Mouse (Mus musculus) liver, adult 2 months (tissue): Measurements from ENCODE around the gene BC048403. TPM values are rescaled to one million over a fixed set of nuclear protein-coding genes. Genes with fewer than 3 reads are reported as not detected.

ENCODE experiments used
- DNase-seq: peaks from one replicate; pipeline ENCODE4 v3.0.0-alpha.2; 2011; ENCODE audit warnings: low read depth, low spot score; ENCODE audit errors: extremely low read depth
- H3K27ac ChIP-seq: fragments of 200-500 bp; replicated peaks from 2 replicates; pipeline ENCODE4 v1.5.1; 2012; ENCODE audit warnings: low read depth, mild to moderate bottlenecking, control low read depth, inconsistent platforms, low read length; ENCODE audit not compliant: insufficient read depth
- H3K27me3 ChIP-seq: fragments of 200-500 bp; 2 replicates; pipeline ENCODE4 v1.6.1; 2012; ENCODE audit warnings: mild to moderate bottlenecking, moderate library complexity, low read length, inconsistent platforms; ENCODE audit not compliant: control insufficient read depth, insufficient read depth
- H3K36me3 ChIP-seq: fragments of 200-500 bp; 2 replicates; pipeline ENCODE4 v1.6.1; 2012; ENCODE audit warnings: low read length, inconsistent platforms; ENCODE audit not compliant: control insufficient read depth, insufficient read depth
- H3K4me1 ChIP-seq: fragments of 200-500 bp; 2 replicates; pipeline ENCODE4 v1.6.1; 2011; ENCODE audit warnings: low read length; ENCODE audit not compliant: control insufficient read depth, insufficient read depth
- H3K4me3 ChIP-seq: fragments of 200-500 bp; 2 replicates; pipeline ENCODE4 v1.5.1; 2011; ENCODE audit warnings: low read depth, mild to moderate bottlenecking, control low read depth, low read length, moderate library complexity; ENCODE audit not compliant: insufficient read depth
- H3K79me2 ChIP-seq: fragments of 200-500 bp; 2 replicates; pipeline ENCODE4 v1.6.1; 2012; ENCODE audit warnings: inconsistent platforms, mild to moderate bottlenecking, low read length, moderate library complexity; ENCODE audit not compliant: control insufficient read depth, insufficient read depth
- H3K9ac ChIP-seq: fragments of 200-500 bp; 2 replicates; pipeline ENCODE4 v1.6.1; 2012; ENCODE audit warnings: low read depth, mild to moderate bottlenecking, control low read depth, inconsistent platforms, low read length
- CTCF ChIP-seq: fragments of 200-500 bp; IDR thresholded peaks from 2 replicates; pipeline ENCODE4 v1.5.1; 2011; ENCODE audit warnings: low read depth, low read length, control low read depth
- POLR2A ChIP-seq: fragments of 200-500 bp; IDR thresholded peaks from 2 replicates; pipeline ENCODE4 v1.6.1; 2011; ENCODE audit warnings: low read length, control low read depth; ENCODE audit not compliant: insufficient read depth; ENCODE audit errors: extremely low read depth
- whole genome bisulfite sequencing: fragments of 180-500 bp; shearing (Covaris S2); methylation state at CpG from one replicate; pipeline ENCODE4 v1.1.7; 2018; 5-methylcytosine and 5-hydroxymethylcytosine counted together
- polyA plus RNA-seq: library from polyadenylated mRNA; depleted of rRNA; stranded (reverse); fragments of >200 nt; gene quantifications from 2 replicates; pipeline ENCODE4 v1.2.3, GENCODE M21; 2012; rRNA removed
- total RNA-seq: library from RNA; depleted of rRNA; stranded (reverse); fragments of >200 nt; gene quantifications from 2 replicates; pipeline ENCODE4 v1.2.3, GENCODE M21; 2014; rRNA removed

The BC048403 gene
- total and polyA plus RNA-seq, 2 experiments = 0.92 to 5.9 TPM

DNA sequence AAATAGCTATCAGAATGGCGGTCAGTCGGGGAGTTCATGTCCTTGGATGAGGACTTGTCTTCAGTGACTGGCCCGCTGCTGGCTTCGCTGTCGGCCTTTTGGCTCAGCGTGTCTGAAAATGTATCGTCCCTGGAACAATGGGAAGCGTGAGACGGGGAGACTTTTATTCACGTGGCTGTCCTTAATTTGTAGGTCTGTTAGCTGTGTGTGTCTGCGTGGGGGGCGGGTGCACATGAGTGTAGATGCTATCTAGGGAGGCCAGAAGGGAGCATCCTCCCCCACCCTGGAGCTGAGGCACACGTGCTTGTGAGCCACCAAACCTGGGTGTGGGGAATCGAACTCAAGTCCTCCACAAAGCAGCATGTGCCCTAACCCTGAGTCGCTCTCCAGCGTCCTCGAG lies 52.9 kb downstream of the BC048403 start:
- no peak for TF ChIP-seq CTCF
- no peak for TF ChIP-seq POLR2A
- DNase-seq = no peak
- Histone ChIP-seq H3K79me2 (no peaks in the 10 kb centered on the region), H3K4me3 (no peak overlapping the region), H3K27me3 (no peaks in the 10 kb centered on the region), H3K4me1 (no peaks in the 10 kb centered on the region; the same call in 1 of the 2 replicates), H3K9ac (no peak overlapping the region), H3K36me3 (no peaks in the 10 kb centered on the region), H3K27ac (no peak overlapping the region)
- 97% methylated on average over 17 of the region's 17 CpGs for WGBS

DNA sequence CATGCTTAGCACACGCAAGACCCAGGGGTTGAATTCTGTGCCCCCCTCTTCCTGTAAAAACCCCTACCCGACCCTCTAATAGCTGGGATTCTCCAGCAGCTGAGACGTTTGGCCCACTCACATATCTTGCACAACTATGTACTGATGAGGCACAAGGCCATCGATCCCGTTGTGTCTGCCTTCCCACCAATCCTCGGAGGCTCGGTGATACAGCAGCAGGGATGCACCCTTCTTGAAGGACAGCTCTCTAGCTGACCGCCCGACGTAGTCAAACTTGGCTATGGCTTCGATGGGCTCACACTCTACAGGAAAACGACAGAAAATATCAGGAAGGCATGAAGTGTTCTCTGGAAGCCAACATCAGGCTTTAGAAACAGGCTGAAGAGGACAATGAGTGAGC lies 54.7 kb downstream of the BC048403 start:
- Histone ChIP-seq H3K27ac (no peak overlapping the region), H3K27me3 (no peaks in the 10 kb centered on the region), H3K4me3 (no peak overlapping the region), H3K4me1 (no peaks in the 10 kb centered on the region), H3K79me2 (no peaks in the 10 kb centered on the region), H3K9ac (no peak overlapping the region), H3K36me3 (no peaks in the 10 kb centered on the region)
- no peak for TF ChIP-seq POLR2A
- TF ChIP-seq CTCF = no peak
- 84% methylated on average over 12 of the region's 12 CpGs for WGBS
- DNase-seq = no peak

DNA sequence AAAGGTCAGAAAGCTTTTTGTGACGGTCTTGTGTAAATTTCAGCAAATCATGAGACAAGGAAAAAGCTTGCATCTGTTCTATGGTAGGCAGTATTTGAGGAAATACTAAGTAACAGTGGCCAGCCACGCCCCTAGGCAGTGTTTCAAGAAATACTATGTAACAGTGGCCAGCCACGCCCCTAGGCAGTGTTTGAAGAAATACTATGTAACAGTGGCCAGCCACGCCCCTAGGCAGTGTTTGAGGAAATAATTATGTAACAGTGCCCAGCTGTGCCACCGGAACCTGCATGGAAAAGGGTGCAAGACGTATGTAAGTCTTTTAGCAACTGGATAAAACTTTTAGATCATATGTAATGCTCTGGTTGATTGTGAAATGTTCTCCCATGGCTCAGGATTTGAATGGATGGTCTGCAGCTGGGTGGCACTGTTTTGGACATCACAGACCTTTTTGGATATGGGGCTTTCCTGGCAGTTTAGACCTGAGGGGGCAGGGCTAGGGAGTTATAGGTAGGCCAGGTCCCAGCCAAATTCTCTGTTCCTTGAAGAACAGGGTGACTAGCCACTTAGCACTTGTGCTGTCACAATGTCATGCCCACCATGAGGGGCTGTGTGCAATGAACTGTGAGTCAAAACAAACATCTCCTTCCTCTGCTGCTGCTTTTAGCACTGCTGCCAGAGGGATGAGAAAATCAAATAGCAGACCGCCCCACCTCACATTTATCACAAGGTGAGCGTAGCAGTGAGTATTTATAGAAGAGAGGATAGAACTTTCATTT lies 56.5 kb downstream of the BC048403 start:
- Histone ChIP-seq H3K27me3 (no peaks in the 10 kb centered on the region), H3K9ac (no peak overlapping the region), H3K4me1 (no peaks in the 10 kb centered on the region), H3K36me3 (no peaks in the 10 kb centered on the region), H3K79me2 (no peaks in the 10 kb centered on the region), H3K27ac (no peak overlapping the region), H3K4me3 (no peak overlapping the region)
- no peak for TF ChIP-seq POLR2A
- TF ChIP-seq CTCF = no peak
- WGBS = 56% methylated on average over 8 of the region's 8 CpGs
- DNase-seq = peak; percentile 14

DNA sequence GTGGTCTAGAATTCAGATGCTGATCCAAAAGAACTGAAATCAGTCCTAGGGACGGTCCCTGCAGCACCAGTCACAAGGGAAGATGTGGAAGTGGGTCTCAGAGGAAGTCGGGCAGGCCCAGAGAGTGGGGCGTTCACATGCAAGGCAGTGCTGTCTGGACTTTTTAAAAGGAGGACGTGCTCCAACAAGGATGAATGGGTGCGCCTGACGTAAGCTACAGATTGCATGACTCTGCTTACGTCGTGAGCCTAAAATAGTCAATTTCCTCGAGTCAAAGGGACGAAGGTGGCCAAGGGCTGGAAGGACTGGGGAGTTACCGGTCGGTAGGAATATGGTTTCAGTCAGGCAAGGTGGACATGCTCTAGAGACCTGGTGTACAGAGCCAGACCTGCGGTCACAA lies 60.3 kb downstream of the BC048403 start:
- DNase-seq = no peak
- no peaks in the 10 kb centered on the region for H3K27me3 ChIP-seq
- WGBS = 93% methylated on average over 13 of the region's 13 CpGs
- H3K9ac ChIP-seq = no peak overlapping the region
- no peak overlapping the region for H3K27ac ChIP-seq
- H3K4me1 ChIP-seq = no peaks in the 10 kb centered on the region
- TF ChIP-seq POLR2A = no peak
- no peak for TF ChIP-seq CTCF
- H3K79me2 ChIP-seq = no peaks in the 10 kb centered on the region
- no peaks in the 10 kb centered on the region for H3K36me3 ChIP-seq
- no peak overlapping the region for H3K4me3 ChIP-seq

Other genes starting within 250 kb of the BC048403 start
- gene Tbk1, start 153.2 kb upstream of the BC048403 start, total RNA-seq = 24.7 and 25.3 TPM in 2 replicates
- gene Tbk1, start 153.2 kb upstream of the BC048403 start, polyA plus RNA-seq = 7.1 and 8.2 TPM in 2 replicates
- gene Xpot, start 113.6 kb upstream of the BC048403 start, total RNA-seq = 55.5 and 66.8 TPM in 2 replicates
- 67.4 and 71.7 TPM in 2 replicates for gene Xpot, start 113.6 kb upstream of the BC048403 start, polyA plus RNA-seq
- gene D930020B18Rik, start 98.3 kb upstream of the BC048403 start, total RNA-seq = not detected in 2 replicates
- not detected in 2 replicates for gene D930020B18Rik, start 98.3 kb upstream of the BC048403 start, polyA plus RNA-seq